Mouse (Mus musculus) midbrain, postnatal 0 days (tissue): ENCODE data around the gene Syt16. TPM values are rescaled to one million over a fixed set of nuclear protein-coding genes. Genes with fewer than 3 reads are reported as not detected.

Experiments
- ATAC-seq: fragments of 200-750 bp; cut with Nextera tagmentation; 2 replicates; pipeline ENCODE4 v1.8.0; 2017; ENCODE audit warnings: moderate number of reproducible peaks, mild to moderate bottlenecking, moderate TSS enrichment, moderate library complexity; ENCODE audit not compliant: low FRiP score
- DNase-seq: peaks from one replicate; pipeline ENCODE4 v3.0.0-alpha.2; 2015; ENCODE audit warnings: low spot score
- H3K27ac ChIP-seq: fragments of 300-500 bp; sonication (generic); 2 replicates; pipeline ENCODE4 v1.5.1; 2014; ENCODE audit warnings: low read depth, mild to moderate bottlenecking, low read length, mixed read lengths
- H3K27me3 ChIP-seq: fragments of 300-500 bp; sonication (generic); 2 replicates; pipeline ENCODE4 v1.6.1; 2014; ENCODE audit warnings: low read length, control low read depth, mixed read lengths; ENCODE audit not compliant: insufficient read depth
- H3K36me3 ChIP-seq: fragments of 300-500 bp; sonication (generic); 2 replicates; pipeline ENCODE4 v1.6.1; 2014; ENCODE audit warnings: low read length, control low read depth, mixed read lengths; ENCODE audit not compliant: insufficient read depth
- H3K4me1 ChIP-seq: fragments of 300-500 bp; sonication (generic); 2 replicates; pipeline ENCODE4 v1.6.1; 2014; ENCODE audit warnings: mild to moderate bottlenecking, control low read depth, antibody characterized with exemption, low read length, mixed read lengths; ENCODE audit not compliant: insufficient read depth
- H3K4me2 ChIP-seq: fragments of 300-500 bp; sonication (generic); 2 replicates; pipeline ENCODE4 v1.6.1; 2014; ENCODE audit warnings: low read depth, mild to moderate bottlenecking, low read length, mixed read lengths; ENCODE audit not compliant: poor library complexity, severe bottlenecking
- H3K4me3 ChIP-seq: fragments of 300-500 bp; sonication (generic); 2 replicates; pipeline ENCODE4 v1.5.1; 2014; ENCODE audit warnings: low read depth, mild to moderate bottlenecking, low read length, moderate library complexity
- H3K9ac ChIP-seq: fragments of 300-500 bp; sonication (generic); replicated peaks from 2 replicates; pipeline ENCODE4 v1.6.1; 2014; ENCODE audit warnings: mild to moderate bottlenecking, low read length, moderate library complexity, mixed read lengths; ENCODE audit not compliant: poor library complexity, severe bottlenecking
- H3K9me3 ChIP-seq: fragments of 300-500 bp; sonication (generic); 2 replicates; pipeline ENCODE4 v1.6.1; 2016; ENCODE audit warnings: low read length, control low read depth
- CTCF ChIP-seq: IDR thresholded peaks from 2 replicates; pipeline ENCODE4 v1.5.1; 2016; ENCODE audit warnings: antibody characterized with exemption, mild to moderate bottlenecking
- WGBS: fragments of 180-500 bp; shearing (Covaris S2); extraction: QIAGEN DNeasy Blood & Tissue Kit; methylation state at CpG from one replicate; pipeline ENCODE4 v1.1.7; 2014; 5-methylcytosine and 5-hydroxymethylcytosine counted together
- polyA plus RNA-seq: library from polyadenylated mRNA; unstranded; fragments of >200 nt; fragmentation: Nextera tagmentation; extraction: Ambion mirVana; gene quantifications from 2 replicates; pipeline ENCODE4 v1.2.1, GENCODE M21; 2015
- total RNA-seq: library from RNA; depleted of rRNA; stranded (reverse); fragments of >200 nt; gene quantifications from 2 replicates; pipeline ENCODE4 v1.2.3, GENCODE M21; 2014

Syt16 gene
- total and polyA plus RNA-seq, 2 experiments from 2014 or later, result 77.3 to 95.2 TPM

GRCm38 (mm10) chr12:74015491-74015890 is 18.0 kb downstream of the Syt16 start:
- Histone ChIP-seq H3K9me3 (no peaks in the 10 kb centered on the region), H3K27ac (no peak overlapping the region), H3K4me3 (no peak overlapping the region), H3K4me1 (no peaks in the 10 kb centered on the region), H3K36me3 (no peaks in the 10 kb centered on the region; the same call in 1 of the 2 replicates), H3K4me2 (no peak overlapping the region), H3K27me3 (no peaks in the 10 kb centered on the region), H3K9ac (no peak overlapping the region)
- no peak for ATAC-seq
- DNase-seq, result no peak
- TF ChIP-seq CTCF, result no peak
- 76% methylated on average over 5 of the region's 5 CpGs for WGBS

- Histone ChIP-seq H3K4me3 (no peak overlapping the region), H3K4me1 (0 out of 2 replicates have a peak, but pooled peaks cover 4% of the 10 kb centered on the region), H3K36me3 (peaks cover 4% of the 10 kb centered on the region; the same call in 1 of the 2 replicates), H3K27ac (no peak overlapping the region), H3K27me3 (no peaks in the 10 kb centered on the region), H3K4me2 (no peak overlapping the region), H3K9ac (no peak overlapping the region), H3K9me3 (no peaks in the 10 kb centered on the region)
- no peak for TF ChIP-seq CTCF
- WGBS, result 53% methylated on average over 5 of the region's 5 CpGs
- ATAC-seq, result no peak
- no peak for DNase-seq
Measured at GRCm38 (mm10) chr12:74023260-74023659, 25.8 kb downstream of the Syt16 start.

DNA sequence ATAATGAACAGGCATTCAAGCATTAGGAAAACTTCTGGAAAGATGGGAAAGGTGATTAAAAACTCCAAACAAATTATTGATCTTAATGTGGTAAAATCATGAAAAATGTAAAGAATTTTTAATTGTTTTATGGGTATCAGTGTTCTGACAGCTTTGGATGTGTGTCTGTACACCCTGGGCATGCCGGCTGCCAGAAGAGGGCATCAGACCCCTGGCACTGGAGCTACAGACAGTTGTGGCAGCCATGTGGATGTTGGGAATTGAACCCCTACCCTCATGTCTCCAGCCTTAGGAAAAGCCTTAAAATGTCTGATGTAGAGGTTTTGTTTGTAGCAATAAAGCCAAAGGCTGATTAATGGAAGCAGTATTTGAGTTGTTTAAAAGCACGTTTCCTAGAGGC is 27.5 kb downstream of the Syt16 start:
- Histone ChIP-seq H3K9ac (no peak overlapping the region), H3K4me3 (no peak overlapping the region), H3K4me2 (no peak overlapping the region), H3K27ac (no peak overlapping the region), H3K4me1 (0 out of 2 replicates have a peak, but pooled peaks cover 4% of the 10 kb centered on the region), H3K27me3 (no peaks in the 10 kb centered on the region), H3K9me3 (no peaks in the 10 kb centered on the region), H3K36me3 (peaks cover 4% of the 10 kb centered on the region; the same call in 1 of the 2 replicates)
- WGBS, result 95% methylated on average over 2 of the region's 2 CpGs
- TF ChIP-seq CTCF, result peak; percentile 42
- no peak for ATAC-seq
- DNase-seq, result no peak

GRCm38 (mm10) chr12:74043225-74043624 is 45.8 kb downstream of the Syt16 start:
- Histone ChIP-seq H3K4me3 (no peak overlapping the region), H3K27me3 (no peaks in the 10 kb centered on the region), H3K4me1 (no peaks in the 10 kb centered on the region), H3K9me3 (no peaks in the 10 kb centered on the region), H3K36me3 (no peaks in the 10 kb centered on the region), H3K27ac (no peak overlapping the region), H3K9ac (no peak overlapping the region), H3K4me2 (no peak overlapping the region)
- no peak for ATAC-seq
- TF ChIP-seq CTCF, result no peak
- no peak for DNase-seq
- 82% methylated on average over 5 of the region's 5 CpGs for WGBS

- Histone ChIP-seq H3K9ac (no peak overlapping the region), H3K27me3 (no peaks in the 10 kb centered on the region), H3K9me3 (no peaks in the 10 kb centered on the region), H3K4me1 (no peaks in the 10 kb centered on the region), H3K4me2 (0 out of 2 replicates have a peak overlapping the region, but pooled peaks have one; percentile 6), H3K4me3 (no peak overlapping the region), H3K27ac (peak overlapping the region; percentile 43; the same call in 1 of the 2 replicates), H3K36me3 (no peaks in the 10 kb centered on the region)
- no peak for TF ChIP-seq CTCF
- no peak for ATAC-seq
- DNase-seq, result peak; percentile 28
- whole genome bisulfite sequencing, result 22% methylated on average over 6 of the region's 6 CpGs
Measured at GRCm38 (mm10) chr12:74043755-74044154, 46.3 kb downstream of the Syt16 start.

DNA sequence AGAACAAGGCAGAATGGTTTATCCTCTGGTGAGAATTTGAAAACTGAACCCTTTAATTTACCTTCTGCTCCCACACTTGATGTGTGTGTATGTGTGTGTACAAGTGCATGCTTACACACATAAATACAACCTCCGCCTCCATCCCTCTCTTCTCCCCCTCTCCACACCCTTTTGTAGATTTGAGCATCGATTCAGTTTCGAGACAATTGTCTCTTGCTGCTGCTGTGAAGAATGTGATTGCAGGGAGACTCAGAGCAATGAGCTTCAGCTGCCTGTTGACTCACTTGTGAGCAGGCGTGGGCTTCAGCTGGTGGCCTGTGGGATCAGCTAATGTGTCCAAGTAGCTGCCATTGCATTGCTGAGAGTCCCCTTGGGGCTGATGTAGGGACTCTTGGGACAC is 46.8 kb downstream of the Syt16 start:
- Histone ChIP-seq H3K4me1 (no peaks in the 10 kb centered on the region), H3K27me3 (no peaks in the 10 kb centered on the region), H3K36me3 (no peaks in the 10 kb centered on the region), H3K9me3 (no peaks in the 10 kb centered on the region), H3K4me2 (0 out of 2 replicates have a peak overlapping the region, but pooled peaks have one; percentile 6), H3K27ac (peak overlapping the region; percentile 43; the same call in 1 of the 2 replicates), H3K9ac (no peak overlapping the region), H3K4me3 (no peak overlapping the region)
- WGBS, result 54% methylated on average over 4 of the region's 4 CpGs
- no peak for ATAC-seq
- TF ChIP-seq CTCF, result no peak
- no peak for DNase-seq
